Mouse (Mus musculus): ENCODE measurements around the gene Prdm11.

GRCm38 (mm10) chr2:92933379-92933778 lies 112.6 kb downstream of the Prdm11 start:
- no peak for TF ChIP-seq CTCF (IDR thresholded peaks at IDR 0.05; ENCODE audit: low read depth, low read length)
- no peak for TF ChIP-seq POLR2A (IDR thresholded peaks at IDR 0.05; ENCODE audit: extremely low read depth, insufficient read depth, low read length)
